Mouse (Mus musculus): ENCODE measurements around the gene Msl1.

DNA sequence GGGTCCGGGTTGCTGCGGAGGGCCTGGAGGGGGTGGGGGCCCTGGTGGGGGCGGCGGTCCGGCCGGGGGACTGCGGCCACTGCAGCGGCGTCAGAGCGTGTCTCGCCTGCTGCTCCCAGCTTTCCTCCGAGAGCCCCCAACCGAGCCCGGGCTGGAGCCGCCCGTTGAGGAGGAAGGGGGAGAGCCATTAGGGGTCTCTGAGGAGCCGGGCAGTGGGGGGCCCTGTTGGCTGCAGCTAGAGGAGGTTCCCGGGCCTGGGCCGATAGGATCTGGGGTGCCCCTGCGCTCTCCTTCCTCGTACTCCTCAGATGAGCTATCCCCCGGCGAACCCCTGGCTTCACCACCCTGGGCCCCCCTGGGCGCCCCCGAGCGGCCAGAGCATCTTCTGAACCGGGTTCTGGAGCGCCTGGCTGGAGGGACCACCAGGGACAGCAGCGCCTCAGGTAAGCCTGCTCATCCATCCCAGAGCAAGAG is 42.0 kb downstream of the Msl1 start:
- TF ChIP-seq POLR2A (IDR thresholded peaks at IDR 0.05; ENCODE audit: borderline replicate concordance, insufficient read depth, low read length): no peak
- no peak for TF ChIP-seq CTCF (IDR thresholded peaks at IDR 0.05; ENCODE audit: borderline replicate concordance, insufficient read depth, low read depth, low read length)
